Mouse (Mus musculus) lung, embryonic 14.5 days (tissue): Measurements from ENCODE around the gene Mecr. TPM values are rescaled to one million over a fixed set of nuclear protein-coding genes. Genes with fewer than 3 reads are reported as not detected.

ENCODE experiments used
- ATAC-seq: fragments of 200-750 bp; cut with Nextera tagmentation; 2 replicates; pipeline ENCODE4 v1.8.0; 2017; ENCODE audit warnings: mild to moderate bottlenecking, moderate TSS enrichment, moderate library complexity; ENCODE audit not compliant: insufficient read depth
- DNase-seq: peaks from one replicate; pipeline ENCODE4 v3.0.0-alpha.2; 2015
- H3K27ac ChIP-seq: fragments of 300-500 bp; sonication (generic); 2 replicates; pipeline ENCODE4 v1.5.1; 2014; ENCODE audit warnings: low read depth, mild to moderate bottlenecking, moderate library complexity
- H3K27me3 ChIP-seq: fragments of 300-500 bp; sonication (generic); 2 replicates; pipeline ENCODE4 v1.6.1; 2014; ENCODE audit warnings: low read length, control low read depth; ENCODE audit not compliant: insufficient read depth
- H3K36me3 ChIP-seq: fragments of 300-500 bp; sonication (generic); 2 replicates; pipeline ENCODE4 v1.6.1; 2014; ENCODE audit warnings: control low read depth; ENCODE audit not compliant: insufficient read depth
- H3K4me1 ChIP-seq: fragments of 300-500 bp; sonication (generic); 2 replicates; pipeline ENCODE4 v1.6.1; 2014; ENCODE audit warnings: antibody characterized with exemption, control low read depth; ENCODE audit not compliant: insufficient read depth
- H3K4me2 ChIP-seq: fragments of 300-500 bp; sonication (generic); 2 replicates; pipeline ENCODE4 v1.6.1; 2014; ENCODE audit warnings: mild to moderate bottlenecking
- H3K4me3 ChIP-seq: fragments of 300-500 bp; sonication (generic); 2 replicates; pipeline ENCODE4 v1.5.1; 2014; ENCODE audit warnings: low read depth, low read length
- H3K9ac ChIP-seq: fragments of 300-500 bp; sonication (generic); 2 replicates; pipeline ENCODE4 v1.6.1; 2014
- H3K9me3 ChIP-seq: fragments of 300-500 bp; sonication (generic); 2 replicates; pipeline ENCODE4 v1.6.1; 2016; ENCODE audit warnings: low read depth, low read length, control low read depth
- CTCF ChIP-seq: IDR thresholded peaks from 2 replicates; pipeline ENCODE4 v1.5.1; 2016; ENCODE audit warnings: antibody characterized with exemption, low read depth
- WGBS: fragments of 180-500 bp; shearing (Covaris S2); extraction: QIAGEN DNeasy Blood & Tissue Kit; methylation state at CpG from one replicate; pipeline ENCODE4 v1.1.7; 2014; 5-methylcytosine and 5-hydroxymethylcytosine counted together
- polyA plus RNA-seq: library from polyadenylated mRNA; unstranded; fragments of >200 nt; fragmentation: Nextera tagmentation; extraction: Ambion mirVana; gene quantifications from 2 replicates; pipeline ENCODE4 v1.2.1, GENCODE M21; 2014

Mecr gene
- polyA plus RNA-seq, 1 experiment from 2014 or later = 42.6 TPM

DNA sequence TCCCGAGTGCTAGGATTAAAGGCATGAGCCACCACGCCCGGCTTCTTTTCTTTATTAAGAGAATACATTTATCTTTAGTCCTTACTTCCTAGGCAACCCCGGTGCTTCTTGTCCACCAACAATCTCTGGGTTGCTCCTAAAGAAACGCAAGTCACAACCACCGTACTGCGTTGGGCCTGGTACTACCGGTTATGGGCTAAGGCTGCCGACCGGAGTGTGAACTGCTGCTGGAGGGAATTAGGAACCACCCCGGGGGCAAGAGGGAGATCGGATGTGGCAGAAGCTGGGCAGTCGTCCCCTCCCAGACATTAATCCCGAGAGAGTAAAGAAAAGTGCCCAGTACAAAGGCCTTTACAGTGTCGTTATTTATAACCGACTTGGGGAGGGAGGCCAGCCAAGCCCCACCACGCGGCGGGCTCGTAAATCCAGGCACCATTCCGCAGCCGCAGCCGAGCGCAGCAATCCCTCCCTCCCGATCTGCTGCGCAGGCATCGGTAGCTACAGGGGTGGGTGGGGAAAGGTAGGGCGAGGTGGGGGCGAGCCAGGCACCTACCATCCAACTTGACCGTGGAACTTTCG, 71.7 kb downstream of the Mecr start:
- Histone ChIP-seq H3K27ac (no peak overlapping the region), H3K4me1 (peaks cover 11% of the 10 kb centered on the region; the same call in 1 of the 2 replicates), H3K9ac (peak overlapping the region; percentile 40), H3K4me2 (peak overlapping the region; percentile 65), H3K36me3 (no peaks in the 10 kb centered on the region), H3K4me3 (peak overlapping the region; percentile 26), H3K27me3 (peaks cover 56% of the 10 kb centered on the region), H3K9me3 (no peaks in the 10 kb centered on the region)
- peak; percentile 67 for DNase-seq
- TF ChIP-seq CTCF = no peak
- 5% methylated on average over 31 of the region's 31 CpGs for WGBS
- no peak for ATAC-seq

- peaks cover 7% of the 10 kb centered on the region; the same call in 1 of the 2 replicates for H3K4me1 ChIP-seq
- 23% methylated on average over 13 of the region's 13 CpGs for WGBS
- H3K9ac ChIP-seq = no peak overlapping the region
- no peak for DNase-seq
- no peaks in the 10 kb centered on the region for H3K36me3 ChIP-seq
- H3K4me2 ChIP-seq = peak overlapping the region; percentile 65
- H3K27me3 ChIP-seq = peaks cover 64% of the 10 kb centered on the region
- H3K9me3 ChIP-seq = no peaks in the 10 kb centered on the region
- no peak overlapping the region for H3K27ac ChIP-seq
- ATAC-seq = no peak
- H3K4me3 ChIP-seq = peak overlapping the region; percentile 26
- no peak for TF ChIP-seq CTCF
These were observed 72.6 kb downstream of the Mecr start for GRCm38 (mm10) chr4:131915821-131916328.

DNA sequence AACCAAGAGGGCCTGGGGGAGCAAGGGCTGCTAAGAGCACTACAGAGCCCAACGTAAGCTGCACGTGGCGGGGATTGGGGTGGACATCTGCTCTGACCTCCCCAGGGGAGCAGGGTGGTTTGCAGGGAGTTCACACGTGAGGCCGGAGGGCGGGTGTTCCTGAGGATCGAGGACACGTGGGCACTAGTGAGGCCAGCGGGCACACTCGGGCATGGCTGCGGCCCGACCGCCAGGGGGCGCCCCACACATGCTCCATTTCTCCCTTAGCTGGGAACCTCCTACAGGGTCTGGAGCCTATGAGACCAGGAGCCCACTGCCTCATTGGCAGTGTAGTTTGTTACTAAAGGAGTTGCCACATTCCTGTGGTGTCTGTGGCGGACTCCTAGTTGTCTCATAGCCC, 73.2 kb downstream of the Mecr start:
- peak; percentile 18; the same call in 1 of the 2 replicates for ATAC-seq

GRCm38 (mm10) chr4:131917010-131917555, 73.8 kb downstream of the Mecr start:
- no peak overlapping the region for H3K9ac ChIP-seq
- H3K4me3 ChIP-seq = no peak overlapping the region
- no peak for ATAC-seq
- DNase-seq = no peak
- no peaks in the 10 kb centered on the region for H3K9me3 ChIP-seq
- WGBS = 67% methylated on average over 10 of the region's 10 CpGs
- H3K4me2 ChIP-seq = no peak overlapping the region
- no peak for TF ChIP-seq CTCF
- H3K36me3 ChIP-seq = no peaks in the 10 kb centered on the region
- no peak overlapping the region for H3K27ac ChIP-seq
- peaks cover 9% of the 10 kb centered on the region for H3K4me1 ChIP-seq
- peaks cover 71% of the 10 kb centered on the region for H3K27me3 ChIP-seq

More for the DNA sequence above, 73.2 kb downstream of the Mecr start:
- no peak overlapping the region for H3K4me3 ChIP-seq
- H3K36me3 ChIP-seq = no peaks in the 10 kb centered on the region
- H3K9ac ChIP-seq = no peak overlapping the region
- H3K27me3 ChIP-seq = peaks cover 67% of the 10 kb centered on the region
- WGBS = 12% methylated on average over 15 of the region's 15 CpGs
- H3K27ac ChIP-seq = no peak overlapping the region
- peak; percentile 79 for DNase-seq
- no peaks in the 10 kb centered on the region for H3K9me3 ChIP-seq
- H3K4me1 ChIP-seq = peaks cover 7% of the 10 kb centered on the region; the same call in 1 of the 2 replicates
- H3K4me2 ChIP-seq = no peak overlapping the region
- TF ChIP-seq CTCF = peak; percentile 91

Other genes with a start within 250 kb of the Mecr start
- 11.9 and 12.4 TPM in 2 replicates for gene Ptpru, start 5.2 kb upstream of the Mecr start, polyA plus RNA-seq
- gene Srsf4, start 30.1 kb downstream of the Mecr start, polyA plus RNA-seq = 122 and 131 TPM in 2 replicates
- 2.6 and 3.1 TPM in 2 replicates for gene Tmem200b, start 78.3 kb downstream of the Mecr start, polyA plus RNA-seq
- gene Gm10300, start 231.2 kb downstream of the Mecr start, polyA plus RNA-seq = 0.08 and 0.11 TPM in 2 replicates
- gene Epb41, start 231.9 kb downstream of the Mecr start, polyA plus RNA-seq = 79.1 and 86.3 TPM in 2 replicates